Mouse (Mus musculus): Measurements from ENCODE around the gene 4931428F04Rik. TPM values are rescaled to one million over a fixed set of nuclear protein-coding genes. Genes with fewer than 3 reads are reported as not detected.

The 4931428F04Rik gene
- polyA plus RNA-seq, 1 experiment: 1.8 TPM

DNA sequence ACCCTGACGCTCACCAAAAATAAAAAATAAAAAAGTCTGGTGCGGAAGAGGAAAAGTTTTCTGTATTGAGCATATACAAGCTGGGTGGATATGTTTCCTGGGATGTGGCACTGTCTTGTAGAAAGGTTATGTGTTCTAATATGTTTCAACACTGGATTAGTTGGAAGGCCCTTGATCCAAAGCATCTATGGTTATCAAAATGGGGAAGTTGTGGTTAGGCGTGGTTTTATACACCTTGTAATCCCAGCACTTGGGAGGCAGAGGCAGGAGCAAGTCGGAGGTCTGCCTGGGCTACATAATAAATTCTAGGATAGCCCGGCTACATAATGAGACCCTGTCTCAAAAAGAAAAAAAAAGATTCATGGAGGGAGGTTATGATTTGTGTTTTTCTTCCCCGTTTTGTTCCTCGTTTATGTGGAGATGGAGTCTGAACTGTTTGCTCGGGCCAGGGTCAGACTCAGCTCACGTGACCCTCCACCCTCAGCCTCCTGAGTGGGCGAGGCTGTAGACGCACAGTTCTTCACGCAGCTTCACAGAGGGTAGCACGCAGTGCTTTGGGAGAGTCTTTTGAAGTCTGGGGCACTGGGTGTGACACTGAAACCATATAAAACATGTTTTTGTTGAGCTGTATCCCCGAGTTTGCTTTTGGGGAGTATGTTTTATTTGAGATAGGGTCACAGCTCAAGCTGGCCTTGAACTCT, 52.1 kb downstream of the 4931428F04Rik start:
- no peak for TF ChIP-seq GATA1 (IDR thresholded peaks at IDR 0.05; ENCODE audit: low read length)

DNA sequence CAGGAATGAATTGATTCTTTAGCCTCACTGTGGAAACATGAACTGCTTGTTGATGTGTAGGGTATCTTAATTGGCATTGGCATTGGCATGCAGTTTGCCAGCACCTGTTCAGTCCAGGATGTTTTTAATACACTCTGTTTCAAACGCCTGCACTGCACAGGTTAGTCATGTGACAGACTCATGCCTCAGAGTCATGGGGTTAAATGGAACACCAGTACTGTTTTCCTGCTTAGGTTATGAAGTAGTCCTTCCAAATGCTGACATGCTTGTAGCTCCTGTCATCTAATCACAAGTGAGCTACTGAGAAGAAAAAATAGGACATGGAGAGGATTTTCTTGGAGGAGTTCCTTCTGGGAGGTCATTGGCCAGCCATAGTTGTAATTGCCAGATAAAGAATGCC, 54.5 kb downstream of the 4931428F04Rik start:
- no peak for TF ChIP-seq GATA1 (IDR thresholded peaks at IDR 0.05; ENCODE audit: low read length)

DNA sequence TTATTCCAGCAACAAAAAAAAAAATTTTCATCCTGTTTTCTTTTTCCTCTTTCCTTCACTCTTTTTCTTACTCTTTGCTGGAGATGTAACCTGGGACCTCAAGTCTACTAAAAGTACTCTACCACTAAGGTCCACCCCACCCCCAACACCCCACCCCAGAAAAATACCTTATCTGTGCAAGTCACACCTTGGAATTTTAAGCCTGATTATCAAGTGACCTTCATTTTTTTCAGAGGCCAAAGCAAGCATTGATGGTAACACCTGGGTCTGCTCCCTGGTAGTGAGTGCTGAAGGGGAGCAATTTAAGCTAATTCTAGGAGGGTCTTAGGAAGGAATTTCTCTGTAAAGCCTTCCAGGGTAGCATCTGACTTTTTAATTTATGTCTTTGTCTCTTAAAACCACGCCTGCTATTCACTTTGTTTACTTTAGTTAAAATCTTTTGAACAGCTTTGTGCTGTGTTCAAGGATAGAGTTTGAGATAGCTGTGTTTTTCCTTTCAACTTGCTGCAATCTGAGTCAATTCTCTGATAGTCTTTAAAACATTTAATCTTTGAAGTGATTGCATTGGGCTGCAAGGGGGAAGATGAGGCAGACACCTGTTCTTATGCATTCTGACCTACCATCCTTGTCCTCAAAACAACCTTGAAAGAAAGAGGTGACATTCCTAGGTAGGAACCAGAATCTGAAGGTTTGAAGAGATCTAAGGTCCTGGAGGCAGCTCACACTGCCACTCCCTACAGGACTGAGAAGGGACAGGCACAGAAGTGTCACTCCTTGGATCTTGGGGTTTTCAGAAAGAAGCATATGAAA, 56.3 kb downstream of the 4931428F04Rik start:
- TF ChIP-seq GATA1 (IDR thresholded peaks at IDR 0.05; ENCODE audit: low read length): no peak

DNA sequence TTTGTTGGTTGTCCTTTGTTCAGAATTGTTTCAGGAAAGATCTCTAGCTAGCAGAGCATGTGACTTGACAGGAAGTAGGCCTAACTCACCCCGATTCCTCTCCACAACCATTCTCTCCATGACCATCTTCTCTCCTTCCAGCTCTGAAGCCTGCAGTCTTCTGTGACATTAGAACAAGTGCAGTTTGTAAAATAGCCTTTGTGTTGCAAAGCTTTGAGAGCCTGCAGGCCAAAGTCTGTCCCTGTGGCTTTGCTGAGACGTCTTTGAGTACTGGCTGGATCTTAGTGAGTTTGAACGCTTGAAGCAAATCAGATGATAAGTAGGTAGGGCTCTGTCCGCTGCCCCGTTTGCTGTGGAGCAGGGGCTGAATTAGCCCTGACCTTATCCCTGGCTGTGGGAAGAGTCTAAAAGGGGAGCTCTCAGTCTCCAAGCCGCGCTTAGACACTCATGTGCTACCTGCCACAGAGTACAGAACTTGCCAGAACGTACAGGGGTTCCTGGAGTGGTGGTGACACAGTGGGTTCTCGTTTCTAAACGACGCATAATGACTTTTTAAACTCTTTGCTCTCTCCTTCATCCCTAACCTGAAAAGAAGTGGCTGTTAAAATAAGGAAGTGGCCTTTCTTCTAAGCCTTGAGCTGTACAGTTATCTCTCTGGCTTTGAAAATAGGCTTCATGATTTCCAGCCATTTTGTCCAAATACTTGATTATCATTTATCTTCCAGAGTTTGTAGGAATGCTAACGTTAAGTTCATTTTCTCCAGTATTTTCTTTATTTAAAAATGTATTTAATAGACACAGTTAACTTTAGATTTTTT, 58.0 kb downstream of the 4931428F04Rik start:
- TF ChIP-seq GATA1 (IDR thresholded peaks at IDR 0.05; ENCODE audit: low read length): no peak

Other genes with a start within 250 kb of the 4931428F04Rik start
- gene Ces3a, start 241.3 kb downstream of the 4931428F04Rik start, polyA plus RNA-seq (2012): not detected in 2 replicates
- not detected in 2 replicates for gene Ces3b, start 206.1 kb downstream of the 4931428F04Rik start, polyA plus RNA-seq (2012)
- not detected in 2 replicates for gene Ces4a, start 158.1 kb downstream of the 4931428F04Rik start, polyA plus RNA-seq (2012)
- gene Cbfb, start 119.2 kb downstream of the 4931428F04Rik start, polyA plus RNA-seq (2012): 23.6 and 33.1 TPM in 2 replicates
- gene D230025D16Rik, start 64.7 kb downstream of the 4931428F04Rik start, polyA plus RNA-seq (2012): 4.6 and 6.4 TPM in 2 replicates
- gene B3gnt9, start 34.7 kb downstream of the 4931428F04Rik start, polyA plus RNA-seq (2012): 13.1 and 16.3 TPM in 2 replicates
- 31.1 and 39.7 TPM in 2 replicates for gene Tradd, start 25.3 kb downstream of the 4931428F04Rik start, polyA plus RNA-seq (2012)
- gene Fbxl8, start 25.2 kb downstream of the 4931428F04Rik start, polyA plus RNA-seq (2012): 7.0 and 8.3 TPM in 2 replicates
- 0.55 and 0.76 TPM in 2 replicates for gene Hsf4, start 20.1 kb downstream of the 4931428F04Rik start, polyA plus RNA-seq (2012)
- gene Nol3, start 13.7 kb downstream of the 4931428F04Rik start, polyA plus RNA-seq (2012): 0.24 and 0.43 TPM in 2 replicates
- gene Exoc3l, start 6.2 kb upstream of the 4931428F04Rik start, polyA plus RNA-seq (2012): 1.3 and 1.4 TPM in 2 replicates
- gene E2f4, start 7.8 kb upstream of the 4931428F04Rik start, polyA plus RNA-seq (2012): 47.6 and 62.4 TPM in 2 replicates
- gene Elmo3, start 15.7 kb upstream of the 4931428F04Rik start, polyA plus RNA-seq (2012): 0.87 and 0.95 TPM in 2 replicates
- gene Lrrc29, start 36.4 kb upstream of the 4931428F04Rik start, polyA plus RNA-seq (2012): 3.4 and 4.3 TPM in 2 replicates
- gene Tmem208, start 36.5 kb upstream of the 4931428F04Rik start, polyA plus RNA-seq (2012): 18.3 and 26.8 TPM in 2 replicates
- gene Fhod1, start 58.1 kb upstream of the 4931428F04Rik start, polyA plus RNA-seq (2012): 7.3 and 7.7 TPM in 2 replicates
- gene Slc9a5, start 59.0 kb upstream of the 4931428F04Rik start, polyA plus RNA-seq (2012): 0.49 and 0.50 TPM in 2 replicates
- not detected in 2 replicates for gene Plekhg4, start 83.4 kb upstream of the 4931428F04Rik start, polyA plus RNA-seq (2012)
- gene Kctd19, start 123.6 kb upstream of the 4931428F04Rik start, polyA plus RNA-seq (2012): not detected in 2 replicates
- gene Lrrc36, start 123.7 kb upstream of the 4931428F04Rik start, polyA plus RNA-seq (2012): not detected in 2 replicates
- gene Tppp3, start 181.7 kb upstream of the 4931428F04Rik start, polyA plus RNA-seq (2012): not detected in 2 replicates
- gene Zdhhc1, start 207.0 kb upstream of the 4931428F04Rik start, polyA plus RNA-seq (2012): 0.15 and 0.16 TPM in 2 replicates
- not detected in 2 replicates for gene Hsd11b2, start 228.9 kb upstream of the 4931428F04Rik start, polyA plus RNA-seq (2012)

Measured in G1E-ER4 (cell line).